Mouse (Mus musculus): Measurements from ENCODE around the gene Prkce. TPM values are rescaled to one million over a fixed set of nuclear protein-coding genes. Genes with fewer than 3 reads are reported as not detected.

The Prkce gene
- polyA plus RNA-seq, 1 experiment from 2014 or later, result 6.6 TPM

- ChIA-PET CTCF (no interaction called here), POLR2A (no interaction called here)
- H3K27me3 ChIP-seq, result no peaks in the 10 kb centered on the region
- no peak for ATAC-seq
- no peak for DNase-seq (ENCODE audit: low read depth, low spot score)
- no peak for TF ChIP-seq CTCF (IDR thresholded peaks at IDR 0.05)
- in situ Hi-C loops (cut with MboI; ENCODE audit: low pct_unique_long_range_greater_than_20kb), result no loop called here
Measured at GRCm38 (mm10) chr17:86236861-86237763, 69.5 kb downstream of the Prkce start.

GRCm38 (mm10) chr17:86242291-86242690 is 74.7 kb downstream of the Prkce start:
- CTCF ChIA-PET, result interaction anchor here (1.3 to 1.6 kb wide), 2 partner anchors 10 kb away, joined by 3 to 4 read pairs; no protein-coding TSS in a partner anchor
- no peak for ATAC-seq
- no peak for TF ChIP-seq CTCF (IDR thresholded peaks at IDR 0.05)

GRCm38 (mm10) chr17:86243109-86243527 is 75.5 kb downstream of the Prkce start:
- ChIA-PET CTCF (interaction anchor here (1.3 kb wide), 1 partner anchor 10 kb away, joined by 4 read pairs; no protein-coding TSS in a partner anchor), POLR2A (no interaction called here)
- ATAC-seq (no peak), DNase-seq (ENCODE audit: low read depth, low spot score) (no peak)
- TF ChIP-seq CTCF (IDR thresholded peaks at IDR 0.05), result no peak
- no peaks in the 10 kb centered on the region for H3K27me3 ChIP-seq
- in situ Hi-C loops (cut with MboI; ENCODE audit: low pct_unique_long_range_greater_than_20kb), result no loop called here

More at GRCm38 (mm10) chr17:86242291-86242690, 74.7 kb downstream of the Prkce start:
- no peak for DNase-seq (ENCODE audit: low read depth, low spot score)
- H3K27me3 ChIP-seq, result no peaks in the 10 kb centered on the region
- POLR2A ChIA-PET, result no interaction called here
- in situ Hi-C loops (cut with MboI; ENCODE audit: low pct_unique_long_range_greater_than_20kb), result no loop called here

- ChIA-PET CTCF (interaction anchor here (0.8 kb wide), 1 partner anchor 22 kb away, joined by 3 read pairs; no protein-coding TSS in a partner anchor), POLR2A (interaction anchor here (0.7 kb wide), 1 partner anchor 13 kb away, joined by 4 read pairs; no protein-coding TSS in a partner anchor)
- H3K27me3 ChIP-seq, result no peaks in the 10 kb centered on the region
- ATAC-seq, result no peak
- DNase-seq (ENCODE audit: low read depth, low spot score), result no peak
- in situ Hi-C loops (cut with MboI; ENCODE audit: low pct_unique_long_range_greater_than_20kb), result no loop called here
- TF ChIP-seq CTCF (IDR thresholded peaks at IDR 0.05), result no peak
Measured at GRCm38 (mm10) chr17:86244397-86244796, 76.8 kb downstream of the Prkce start.

GRCm38 (mm10) chr17:86248832-86249231 is 81.2 kb downstream of the Prkce start:
- CTCF ChIA-PET, result interaction anchor here (0.6 kb wide), 1 partner anchor 15 kb away, joined by 3 read pairs; no protein-coding TSS in a partner anchor
- ATAC-seq (no peak), DNase-seq (ENCODE audit: low read depth, low spot score) (no peak)
- TF ChIP-seq CTCF (IDR thresholded peaks at IDR 0.05), result no peak
- POLR2A ChIA-PET, result no interaction called here
- H3K27me3 ChIP-seq, result no peaks in the 10 kb centered on the region
- in situ Hi-C loops (cut with MboI; ENCODE audit: low pct_unique_long_range_greater_than_20kb), result no loop called here

- no peak for DNase-seq (ENCODE audit: low read depth, low spot score)
- in situ Hi-C loops (cut with MboI; ENCODE audit: low pct_unique_long_range_greater_than_20kb), result no loop called here
- CTCF ChIA-PET, result no interaction called here
- TF ChIP-seq CTCF (IDR thresholded peaks at IDR 0.05), result no peak
- POLR2A ChIA-PET, result no interaction called here
- no peaks in the 10 kb centered on the region for H3K27me3 ChIP-seq
- no peak for ATAC-seq
Measured at GRCm38 (mm10) chr17:86249499-86250405, 82.2 kb downstream of the Prkce start.

- POLR2A ChIA-PET, result no interaction called here
- no peak for DNase-seq (ENCODE audit: low read depth, low spot score)
- no peak for ATAC-seq
Measured at GRCm38 (mm10) chr17:86250406-86250905, 82.9 kb downstream of the Prkce start.

GRCm38 (mm10) chr17:86253884-86254283 is 86.3 kb downstream of the Prkce start:
- ChIA-PET POLR2A (no interaction called here), CTCF (no interaction called here)
- ATAC-seq (no peak), DNase-seq (ENCODE audit: low read depth, low spot score) (no peak)
- in situ Hi-C loops (cut with MboI; ENCODE audit: low pct_unique_long_range_greater_than_20kb), result no loop called here
- no peaks in the 10 kb centered on the region for H3K27me3 ChIP-seq
- TF ChIP-seq CTCF (IDR thresholded peaks at IDR 0.05), result no peak

More at GRCm38 (mm10) chr17:86250406-86250905, 82.9 kb downstream of the Prkce start:
- CTCF ChIA-PET, result interaction anchor here (1.4 kb wide), 1 partner anchor 10 kb away, joined by 4 read pairs; no protein-coding TSS in a partner anchor
- in situ Hi-C loops (cut with MboI; ENCODE audit: low pct_unique_long_range_greater_than_20kb), result no loop called here
- TF ChIP-seq CTCF (IDR thresholded peaks at IDR 0.05), result no peak
- no peaks in the 10 kb centered on the region for H3K27me3 ChIP-seq

- DNase-seq (ENCODE audit: low read depth, low spot score) (no peak), ATAC-seq (no peak)
- TF ChIP-seq CTCF (IDR thresholded peaks at IDR 0.05), result no peak
- ChIA-PET CTCF (no interaction called here), POLR2A (no interaction called here)
- in situ Hi-C loops (cut with MboI; ENCODE audit: low pct_unique_long_range_greater_than_20kb), result no loop called here
- H3K27me3 ChIP-seq, result no peaks in the 10 kb centered on the region
Measured at GRCm38 (mm10) chr17:86254285-86254684, 86.7 kb downstream of the Prkce start.

- CTCF ChIA-PET, result interaction anchor here (0.7 kb wide), 1 partner anchor 20 kb away, joined by 3 read pairs; no protein-coding TSS in a partner anchor
- in situ Hi-C loops (cut with MboI; ENCODE audit: low pct_unique_long_range_greater_than_20kb), result no loop called here
- POLR2A ChIA-PET, result no interaction called here
- ATAC-seq (no peak), DNase-seq (ENCODE audit: low read depth, low spot score) (no peak)
- H3K27me3 ChIP-seq, result no peaks in the 10 kb centered on the region
- no peak for TF ChIP-seq CTCF (IDR thresholded peaks at IDR 0.05)
Measured at GRCm38 (mm10) chr17:86254978-86255377, 87.4 kb downstream of the Prkce start.
